Mouse (Mus musculus) heart, embryonic 16.5 days (tissue): ENCODE results near the gene Tubd1. TPM values are rescaled to one million over a fixed set of nuclear protein-coding genes. Genes with fewer than 3 reads are reported as not detected.
A peak's percentile ranks its signal among the peaks of the same experiment; 100 is the strongest.

ENCODE experiments used
- ATAC-seq: fragments of 200-750 bp; cut with Nextera tagmentation; replicated peaks from 2 replicates; pipeline ENCODE4 v1.8.0; 2017; ENCODE audit warnings: moderate number of reproducible peaks; ENCODE audit not compliant: insufficient read depth, low FRiP score; ENCODE audit errors: extremely low read depth
- H3K27ac ChIP-seq: fragments of 300-500 bp; sonication (generic); 2 replicates; pipeline ENCODE4 v1.5.1; 2014; ENCODE audit warnings: mild to moderate bottlenecking, low read length, control low read depth, moderate library complexity
- H3K27me3 ChIP-seq: fragments of 300-500 bp; sonication (generic); 2 replicates; pipeline ENCODE4 v1.6.1; 2014; ENCODE audit warnings: low read length, mixed read lengths; ENCODE audit not compliant: control insufficient read depth, insufficient read depth
- H3K36me3 ChIP-seq: fragments of 300-500 bp; sonication (generic); 2 replicates; pipeline ENCODE4 v1.6.1; 2014; ENCODE audit not compliant: control insufficient read depth, insufficient read depth
- H3K4me1 ChIP-seq: fragments of 300-500 bp; sonication (generic); 2 replicates; pipeline ENCODE4 v1.6.1; 2014; ENCODE audit warnings: low read length, mixed read lengths; ENCODE audit not compliant: control insufficient read depth, insufficient read depth
- H3K4me2 ChIP-seq: fragments of 300-500 bp; sonication (generic); 2 replicates; pipeline ENCODE4 v1.6.1; 2014; ENCODE audit warnings: low read depth, mild to moderate bottlenecking, control low read depth, low read length
- H3K4me3 ChIP-seq: fragments of 300-500 bp; sonication (generic); 2 replicates; pipeline ENCODE4 v1.5.1; 2014; ENCODE audit warnings: mild to moderate bottlenecking, control low read depth, low read length
- H3K9ac ChIP-seq: fragments of 300-500 bp; sonication (generic); 2 replicates; pipeline ENCODE4 v1.6.1; 2014; ENCODE audit warnings: low read length, control low read depth
- H3K9me3 ChIP-seq: fragments of 300-500 bp; sonication (generic); replicated peaks from 2 replicates; pipeline ENCODE4 v1.6.1; 2016; ENCODE audit warnings: low read length; ENCODE audit not compliant: control insufficient read depth
- WGBS: fragments of 180-500 bp; shearing (Covaris S2); extraction: QIAGEN DNeasy Blood & Tissue Kit; methylation state at CpG from one replicate; pipeline ENCODE4 v1.1.7; 2014; 5-methylcytosine and 5-hydroxymethylcytosine counted together
- microRNA counts: library from miRNA; unstranded; fragments of <30 nt; microRNA quantifications from one replicate; lab custom pipeline; 2016
- microRNA-seq: library from miRNA; unstranded; fragments of <30 nt; microRNA quantifications from one replicate; pipeline ENCODE4, GENCODE M21; 2017
- polyA plus RNA-seq: library from polyadenylated mRNA; unstranded; fragments of >200 nt; fragmentation: Nextera tagmentation; extraction: Ambion mirVana; gene quantifications from 2 replicates; pipeline ENCODE4 v1.2.1, GENCODE M21; 2015

Tubd1 gene
- polyA plus RNA-seq, 1 experiment from 2014 or later, result 13.6 TPM

DNA sequence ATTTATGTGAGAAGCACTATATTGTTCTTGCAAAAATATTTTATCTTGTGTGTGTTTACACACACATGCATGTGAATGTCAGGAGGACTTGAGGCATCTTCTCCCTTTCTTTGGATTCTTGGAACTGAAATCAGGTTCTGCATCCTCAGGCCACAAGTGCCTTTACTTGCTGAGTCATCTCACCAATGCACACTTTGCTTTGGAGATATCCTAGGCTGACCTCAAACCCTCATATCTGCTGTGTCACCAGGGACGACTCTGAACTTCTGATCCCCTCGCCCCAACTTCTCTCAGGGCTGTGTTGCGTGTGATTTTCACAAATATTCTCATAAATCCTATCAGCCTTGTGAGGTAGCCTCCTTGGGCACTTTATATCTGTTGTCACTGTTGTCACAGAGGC lies 65.4 kb downstream of the Tubd1 start:
- Histone ChIP-seq H3K4me3 (no peak overlapping the region), H3K4me1 (no peaks in the 10 kb centered on the region), H3K4me2 (no peak overlapping the region), H3K9me3 (no peaks in the 10 kb centered on the region), H3K27me3 (no peaks in the 10 kb centered on the region), H3K27ac (no peak overlapping the region), H3K9ac (no peak overlapping the region), H3K36me3 (peaks cover 9% of the 10 kb centered on the region)
- ATAC-seq, result no peak
- 73% methylated on average over 3 of the region's 3 CpGs for WGBS

- H3K9ac ChIP-seq, result no peak overlapping the region
- H3K27ac ChIP-seq, result no peak overlapping the region
- WGBS, result 77% methylated on average over 1 of the region's 1 CpGs
- H3K9me3 ChIP-seq, result no peaks in the 10 kb centered on the region
- no peak overlapping the region for H3K4me2 ChIP-seq
- no peak overlapping the region for H3K4me3 ChIP-seq
- H3K4me1 ChIP-seq, result no peaks in the 10 kb centered on the region
- no peak for ATAC-seq
- H3K36me3 ChIP-seq, result 0 out of 2 replicates have a peak, but pooled peaks cover 2% of the 10 kb centered on the region
- H3K27me3 ChIP-seq, result no peaks in the 10 kb centered on the region
Measured at GRCm38 (mm10) chr11:86611991-86612390, 67.2 kb downstream of the Tubd1 start.

GRCm38 (mm10) chr11:86614056-86614530 lies 69.3 kb downstream of the Tubd1 start:
- H3K4me2 ChIP-seq, result no peak overlapping the region
- no peaks in the 10 kb centered on the region for H3K36me3 ChIP-seq
- no peak overlapping the region for H3K9ac ChIP-seq
- no peaks in the 10 kb centered on the region for H3K27me3 ChIP-seq
- no peaks in the 10 kb centered on the region for H3K9me3 ChIP-seq
- H3K27ac ChIP-seq, result no peak overlapping the region
- H3K4me3 ChIP-seq, result no peak overlapping the region
- ATAC-seq, result no peak
- H3K4me1 ChIP-seq, result no peaks in the 10 kb centered on the region
- 41% methylated on average over 2 of the region's 2 CpGs for WGBS

DNA sequence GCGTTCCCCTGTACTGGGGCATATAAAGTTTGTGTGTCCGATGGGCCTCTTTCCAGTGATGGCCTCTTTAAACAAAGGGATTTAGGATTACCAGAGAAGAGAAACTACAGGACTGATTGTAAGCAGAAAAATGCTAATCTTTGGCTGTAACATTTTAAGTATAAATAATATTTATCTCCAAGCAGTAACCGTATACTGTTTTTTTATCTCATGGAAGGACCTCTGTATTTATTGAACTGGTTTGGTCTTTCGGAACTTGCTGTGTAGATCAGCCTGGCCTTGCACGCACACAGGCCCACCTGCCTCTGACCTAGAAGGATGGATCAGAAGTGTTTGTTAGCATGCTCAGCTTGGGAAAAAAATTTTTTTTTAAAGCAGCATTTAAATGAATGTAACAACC lies 69.8 kb downstream of the Tubd1 start:
- H3K4me1 ChIP-seq, result no peaks in the 10 kb centered on the region
- H3K36me3 ChIP-seq, result no peaks in the 10 kb centered on the region
- no peak overlapping the region for H3K27ac ChIP-seq
- WGBS, result 87% methylated on average over 5 of the region's 5 CpGs
- H3K27me3 ChIP-seq, result no peaks in the 10 kb centered on the region
- no peak overlapping the region for H3K9ac ChIP-seq
- no peak for ATAC-seq
- no peak overlapping the region for H3K4me3 ChIP-seq
- H3K9me3 ChIP-seq, result no peaks in the 10 kb centered on the region
- H3K4me2 ChIP-seq, result no peak overlapping the region

MicroRNAs within 50 kb of the gene (microRNA counts, 519-probe panel; counts per million panel counts)
- microRNA mmu-miR-21 (lab: Ali Mortazavi, UCI), result 3,845 counts per million, percentile 92 among the panel's probes with 10 or more counts

Small RNA genes lying within 50 kb of the gene (microRNA-seq; reads per million reads assigned to microRNA genes)
- 17,881 reads per million, percentile 97 among the genes with 10 or more reads in this experiment for gene Mir21a

Other genes starting within 250 kb of the Tubd1 start
- 5.4 and 6.2 TPM in 2 replicates for gene Med13, start 187.4 kb upstream of the Tubd1 start, polyA plus RNA-seq
- 44.7 and 50.3 TPM in 2 replicates for gene Rnft1, start 60.3 kb upstream of the Tubd1 start, polyA plus RNA-seq
- 39.8 and 40.8 TPM in 2 replicates for gene Rps6kb1, start 186 bp upstream of the Tubd1 start, polyA plus RNA-seq
- gene Vmp1, start 138.8 kb downstream of the Tubd1 start, polyA plus RNA-seq, result 79.6 and 95.0 TPM in 2 replicates
- 19.2 and 19.8 TPM in 2 replicates for gene Ptrh2, start 139.0 kb downstream of the Tubd1 start, polyA plus RNA-seq
- gene Cltc, start 212.6 kb downstream of the Tubd1 start, polyA plus RNA-seq, result 119 and 127 TPM in 2 replicates